Mouse (Mus musculus) heart, adult 2 months (tissue): ENCODE results near the gene Mtg2. TPM values are rescaled to one million over a fixed set of nuclear protein-coding genes. Genes with fewer than 3 reads are reported as not detected.

Source experiments
- DNase-seq, 2 experiments: peaks; one replicate each; pipeline ENCODE4 v3.0.0; 2021
- H3K27ac ChIP-seq: fragments of 200-600 bp; 2 replicates; pipeline ENCODE4 v1.8.1; 2022
- H3K27me3 ChIP-seq: fragments of 200-500 bp; 2 replicates; pipeline ENCODE4 v1.6.1; 2012; ENCODE audit warnings: mild to moderate bottlenecking, low read length, inconsistent platforms, mixed read lengths; ENCODE audit not compliant: control insufficient read depth, insufficient read depth
- H3K36me3 ChIP-seq: fragments of 200-500 bp; 2 replicates; pipeline ENCODE4 v1.6.1; 2012; ENCODE audit warnings: low read length, inconsistent platforms; ENCODE audit not compliant: control insufficient read depth, insufficient read depth
- H3K4me1 ChIP-seq: fragments of 200-500 bp; 2 replicates; pipeline ENCODE4 v1.6.1; 2011; ENCODE audit warnings: low read length; ENCODE audit not compliant: control insufficient read depth, insufficient read depth
- H3K4me3 ChIP-seq: fragments of 200-600 bp; 2 replicates; pipeline ENCODE4 v1.8.1; 2022
- H3K79me2 ChIP-seq: fragments of 200-500 bp; replicated peaks from 2 replicates; pipeline ENCODE4 v1.6.1; 2012; ENCODE audit warnings: mild to moderate bottlenecking, inconsistent platforms, low read length, moderate library complexity, mixed read lengths; ENCODE audit not compliant: control insufficient read depth, insufficient read depth
- H3K9ac ChIP-seq: fragments of 200-500 bp; 2 replicates; pipeline ENCODE4 v1.6.1; 2012; ENCODE audit warnings: low read depth, mild to moderate bottlenecking, control low read depth, inconsistent platforms, low read length, mixed read lengths
- CTCF ChIP-seq: fragments of 200-600 bp; IDR thresholded peaks from 2 replicates; pipeline ENCODE4 v1.8.1; 2022; ENCODE audit warnings: antibody characterized with exemption, mild to moderate bottlenecking, moderate library complexity
- EP300 ChIP-seq: fragments of 200-500 bp; IDR thresholded peaks from 2 replicates; pipeline ENCODE4 v1.6.1; 2011; ENCODE audit warnings: low read depth, low read length, control low read depth; ENCODE audit not compliant: insufficient read depth
- POLR2A ChIP-seq: fragments of 200-500 bp; IDR thresholded peaks from 2 replicates; pipeline ENCODE4 v1.6.1; 2011; ENCODE audit warnings: mild to moderate bottlenecking, low read depth, low read length, control low read depth; ENCODE audit not compliant: insufficient read depth
- WGBS: fragments of 180-500 bp; shearing (Covaris S2); methylation state at CpG from one replicate; pipeline ENCODE4 v1.1.7; 2018; 5-methylcytosine and 5-hydroxymethylcytosine counted together
- intact Hi-C: fragments of 180-260 bp; cut with DNase I; formaldehyde crosslinking; loops from one replicate; pipeline ENCODE4 v1.15.1; 2025
- polyA plus RNA-seq: library from polyadenylated mRNA; depleted of rRNA; stranded (reverse); fragments of >200 nt; gene quantifications from 2 replicates; pipeline ENCODE4 v1.2.3, GENCODE M21; 2012
- total RNA-seq, 2 experiments: library from RNA; stranded (reverse); gene quantifications; 2 replicates each; pipeline ENCODE4 v1.2.3; 2021

The Mtg2 gene
- total and polyA plus RNA-seq, 3 experiments, result 23.2 to 30.8 (median 27.1) TPM

DNA sequence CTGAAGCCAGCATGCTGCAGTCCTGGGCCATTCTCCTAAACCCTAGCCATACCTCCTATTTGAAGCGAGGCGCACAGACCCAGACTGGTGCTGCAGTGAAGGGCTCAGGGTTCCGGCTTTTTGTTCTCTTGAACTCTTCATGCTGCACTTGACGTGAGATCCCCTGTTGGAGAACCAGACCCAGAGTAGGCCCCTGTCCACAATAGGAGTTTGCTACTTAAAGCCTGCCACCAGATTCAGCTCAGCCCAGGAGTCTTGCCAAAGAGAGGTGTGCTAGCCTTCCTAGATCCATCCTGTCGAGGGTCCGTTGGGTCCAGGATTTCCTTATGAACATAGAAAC lies 44.6 kb upstream of the Mtg2 start:
- WGBS, result 22% methylated on average over 6 of the region's 6 CpGs
- DNase-seq, result no peak
- no peaks in the 10 kb centered on the region for H3K36me3 ChIP-seq
- peaks cover 5% of the 10 kb centered on the region for H3K4me1 ChIP-seq
- H3K27ac ChIP-seq, result peak overlapping the region; percentile 89; the same call in 1 of the 2 replicates
- intact Hi-C loops, result loop anchor here (1.0 kb wide), 1 partner anchor 15 kb away; no protein-coding TSS in a partner anchor
- TF ChIP-seq EP300, result no peak
- TF ChIP-seq POLR2A, result no peak
- TF ChIP-seq CTCF, result no peak
- H3K27me3 ChIP-seq, result no peaks in the 10 kb centered on the region
- peak overlapping the region; percentile 84 for H3K4me3 ChIP-seq
- H3K9ac ChIP-seq, result peak overlapping the region; percentile 96
- no peaks in the 10 kb centered on the region for H3K79me2 ChIP-seq

DNA sequence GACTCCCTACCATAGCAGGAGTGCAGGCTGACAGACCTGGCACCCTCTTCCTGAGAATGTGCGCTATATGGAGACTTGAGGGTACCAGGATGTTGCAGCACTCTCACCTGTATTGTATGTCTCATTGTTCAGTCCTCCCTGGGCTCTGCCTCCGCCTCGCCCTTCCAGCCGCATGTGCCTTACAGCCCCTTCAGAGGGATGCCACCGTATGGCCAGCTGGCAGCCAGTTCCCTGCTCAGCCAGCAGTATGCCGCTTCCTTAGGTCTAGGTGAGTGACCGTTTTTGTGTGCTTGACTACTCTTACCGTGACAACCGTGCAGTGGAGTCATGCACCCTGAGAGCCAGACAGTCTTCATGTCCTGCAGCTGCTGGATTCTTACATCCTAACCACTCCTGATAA lies 42.6 kb upstream of the Mtg2 start:
- DNase-seq, result no peak
- intact Hi-C loops, result no loop called here
- no peak overlapping the region for H3K27ac ChIP-seq
- 60% methylated on average over 9 of the region's 9 CpGs for WGBS
- H3K27me3 ChIP-seq, result no peaks in the 10 kb centered on the region
- TF ChIP-seq POLR2A (no peak), CTCF (no peak), EP300 (no peak)
- H3K79me2 ChIP-seq, result no peaks in the 10 kb centered on the region
- H3K36me3 ChIP-seq, result no peaks in the 10 kb centered on the region
- H3K4me3 ChIP-seq, result no peak overlapping the region
- H3K4me1 ChIP-seq, result peaks cover 6% of the 10 kb centered on the region
- no peak overlapping the region for H3K9ac ChIP-seq

- H3K36me3 ChIP-seq, result no peaks in the 10 kb centered on the region
- WGBS, result 70% methylated on average over 6 of the region's 6 CpGs
Measured at GRCm38 (mm10) chr2:180031270-180031669, 39.1 kb upstream of the Mtg2 start.

DNA sequence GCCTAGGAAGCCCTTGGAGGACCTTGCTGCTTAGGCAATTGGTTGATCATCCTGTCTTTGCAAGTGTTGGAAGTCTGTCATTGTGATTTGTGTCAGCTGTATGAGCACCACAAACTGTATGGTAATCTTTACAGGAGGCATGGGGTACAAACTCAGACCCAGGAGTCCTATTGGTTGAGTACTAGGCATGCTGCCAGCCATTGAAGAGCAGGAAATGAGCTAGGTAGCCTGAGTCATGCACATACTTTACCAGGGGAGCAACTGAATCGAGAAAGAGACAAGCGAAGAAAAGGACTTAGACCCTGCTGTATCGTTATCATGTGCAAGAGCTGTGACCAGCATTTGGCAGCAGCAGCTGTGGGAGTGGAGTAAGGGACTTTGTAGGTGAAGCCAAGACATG lies 37.5 kb upstream of the Mtg2 start:
- WGBS, result 13% methylated on average over 3 of the region's 3 CpGs
- H3K4me1 ChIP-seq, result peaks cover 3% of the 10 kb centered on the region
- no peak overlapping the region for H3K27ac ChIP-seq
- no peak overlapping the region for H3K4me3 ChIP-seq
- no peaks in the 10 kb centered on the region for H3K36me3 ChIP-seq
- no peak overlapping the region for H3K9ac ChIP-seq
- intact Hi-C loops, result no loop called here
- no peaks in the 10 kb centered on the region for H3K27me3 ChIP-seq
- DNase-seq, result no peak
- TF ChIP-seq POLR2A (no peak), CTCF (no peak), EP300 (no peak)
- H3K79me2 ChIP-seq, result no peaks in the 10 kb centered on the region

More at GRCm38 (mm10) chr2:180031270-180031669, 39.1 kb upstream of the Mtg2 start:
- H3K27ac ChIP-seq, result no peak overlapping the region
- no peaks in the 10 kb centered on the region for H3K27me3 ChIP-seq
- no peak overlapping the region for H3K4me3 ChIP-seq
- no peaks in the 10 kb centered on the region for H3K79me2 ChIP-seq
- no peak overlapping the region for H3K9ac ChIP-seq
- intact Hi-C loops, result no loop called here
- DNase-seq, result no peak
- TF ChIP-seq EP300, result no peak
- TF ChIP-seq CTCF, result no peak
- TF ChIP-seq POLR2A, result no peak
- peaks cover 5% of the 10 kb centered on the region for H3K4me1 ChIP-seq

- Histone ChIP-seq H3K4me1 (peaks cover 3% of the 10 kb centered on the region), H3K79me2 (no peaks in the 10 kb centered on the region; the same call in 1 of the 2 replicates), H3K27ac (no peak overlapping the region), H3K4me3 (no peak overlapping the region), H3K36me3 (no peaks in the 10 kb centered on the region), H3K27me3 (no peaks in the 10 kb centered on the region), H3K9ac (no peak overlapping the region)
- DNase-seq, result no peak
- TF ChIP-seq EP300 (no peak), POLR2A (no peak), CTCF (no peak)
- WGBS, result 60% methylated on average over 3 of the region's 3 CpGs
- intact Hi-C loops, result no loop called here
Measured at GRCm38 (mm10) chr2:180033956-180034355, 36.4 kb upstream of the Mtg2 start.

- no peak for DNase-seq
- TF ChIP-seq CTCF (no peak), EP300 (no peak), POLR2A (no peak)
- Histone ChIP-seq H3K9ac (no peak overlapping the region), H3K4me1 (peaks cover 3% of the 10 kb centered on the region), H3K4me3 (no peak overlapping the region), H3K27ac (no peak overlapping the region), H3K79me2 (no peaks in the 10 kb centered on the region; the same call in 1 of the 2 replicates), H3K36me3 (no peaks in the 10 kb centered on the region), H3K27me3 (no peaks in the 10 kb centered on the region)
- intact Hi-C loops, result no loop called here
- WGBS, result 73% methylated on average over 5 of the region's 5 CpGs
Measured at GRCm38 (mm10) chr2:180034753-180035152, 35.6 kb upstream of the Mtg2 start.
